Mouse (Mus musculus): Measurements from ENCODE around the gene Cntn4. TPM values are rescaled to one million over a fixed set of nuclear protein-coding genes. Genes with fewer than 3 reads are reported as not detected.
A peak's percentile ranks its signal among the peaks of the same experiment; 100 is the strongest.

The Cntn4 gene
- polyA plus RNA-seq, 1 experiment from 2014 or later = 3.1 TPM

- Histone ChIP-seq H3K27me3 (no peaks in the 10 kb centered on the region), H3K4me2 (peak overlapping the region; percentile 8; the same call in 1 of the 2 replicates), H3K36me3 (no peaks in the 10 kb centered on the region), H3K4me3 (no peak overlapping the region), H3K9ac (no peak overlapping the region), H3K27ac (no peak overlapping the region), H3K4me1 (no peaks in the 10 kb centered on the region), H3K9me3 (no peaks in the 10 kb centered on the region)
- 18% methylated on average over 9 of the region's 9 CpGs for WGBS
- ATAC-seq (ENCODE audit: insufficient number of reproducible peaks, low FRiP score, low TSS enrichment, low read depth) = no peak
These were observed 916.3 kb downstream of the Cntn4 start for GRCm38 (mm10) chr6:106593756-106594155.

DNA sequence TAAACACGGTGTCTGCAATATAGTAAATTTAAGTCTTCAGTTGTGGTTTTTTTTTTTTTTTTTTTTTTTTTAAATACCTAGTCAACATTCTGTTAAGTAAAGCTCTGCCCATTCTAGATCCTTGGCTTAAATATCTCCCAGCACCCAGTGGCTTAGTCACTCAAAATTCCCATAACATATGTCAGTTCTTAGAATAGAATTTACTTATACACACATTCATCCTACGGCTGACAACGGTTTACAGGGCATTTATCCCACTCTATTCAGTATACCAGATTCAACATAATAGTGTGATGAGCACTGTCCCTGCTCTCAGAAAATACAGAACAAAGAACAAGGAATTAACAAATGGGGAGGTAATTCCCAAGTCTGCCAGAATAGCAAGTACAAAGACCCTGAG lies 939.6 kb downstream of the Cntn4 start:
- ATAC-seq (ENCODE audit: insufficient number of reproducible peaks, low FRiP score, low TSS enrichment, low read depth) = no peak
- WGBS = 86% methylated on average over 3 of the region's 3 CpGs

DNA sequence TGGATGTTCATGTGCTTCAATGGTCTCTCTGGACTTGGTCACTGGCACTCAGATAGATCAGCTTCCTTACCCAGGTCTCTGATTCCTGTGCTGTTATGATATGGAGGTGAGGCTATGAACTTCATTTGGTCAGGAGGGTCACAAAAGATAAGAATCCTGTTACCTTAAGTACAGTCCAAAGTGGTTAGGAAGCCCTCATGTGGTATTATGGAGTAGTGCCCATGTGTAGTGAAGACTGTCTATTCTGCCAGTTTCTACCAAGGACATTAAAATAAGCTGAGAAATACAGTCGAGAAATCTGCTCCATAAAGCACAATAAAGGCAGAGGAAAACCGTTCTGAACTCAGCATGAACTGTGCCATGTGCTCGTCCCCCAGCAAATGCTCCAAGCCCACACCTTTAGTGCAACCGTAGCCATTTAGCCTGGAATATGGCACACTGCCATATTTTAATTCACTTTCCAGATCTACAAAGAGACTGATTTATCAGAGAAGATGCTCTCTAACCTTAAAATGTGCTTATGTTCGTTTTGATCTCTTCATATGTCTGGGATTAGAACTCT lies 943.8 kb downstream of the Cntn4 start:
- H3K4me3 ChIP-seq = no peak overlapping the region
- no peak overlapping the region for H3K27ac ChIP-seq
- H3K4me1 ChIP-seq = no peaks in the 10 kb centered on the region
- no peak overlapping the region for H3K4me2 ChIP-seq
- no peaks in the 10 kb centered on the region for H3K27me3 ChIP-seq
- no peaks in the 10 kb centered on the region for H3K36me3 ChIP-seq
- no peaks in the 10 kb centered on the region for H3K9me3 ChIP-seq
- ATAC-seq (ENCODE audit: insufficient number of reproducible peaks, low FRiP score, low TSS enrichment, low read depth) = no peak
- no peak overlapping the region for H3K9ac ChIP-seq
- 41% methylated on average over 5 of the region's 5 CpGs for WGBS

More for the DNA sequence above, 939.6 kb downstream of the Cntn4 start:
- Histone ChIP-seq H3K4me3 (no peak overlapping the region), H3K36me3 (no peaks in the 10 kb centered on the region), H3K4me1 (peaks cover 2% of the 10 kb centered on the region; the same call in 1 of the 2 replicates), H3K27ac (no peak overlapping the region), H3K9ac (no peak overlapping the region), H3K9me3 (no peaks in the 10 kb centered on the region), H3K4me2 (no peak overlapping the region), H3K27me3 (no peaks in the 10 kb centered on the region)

DNA sequence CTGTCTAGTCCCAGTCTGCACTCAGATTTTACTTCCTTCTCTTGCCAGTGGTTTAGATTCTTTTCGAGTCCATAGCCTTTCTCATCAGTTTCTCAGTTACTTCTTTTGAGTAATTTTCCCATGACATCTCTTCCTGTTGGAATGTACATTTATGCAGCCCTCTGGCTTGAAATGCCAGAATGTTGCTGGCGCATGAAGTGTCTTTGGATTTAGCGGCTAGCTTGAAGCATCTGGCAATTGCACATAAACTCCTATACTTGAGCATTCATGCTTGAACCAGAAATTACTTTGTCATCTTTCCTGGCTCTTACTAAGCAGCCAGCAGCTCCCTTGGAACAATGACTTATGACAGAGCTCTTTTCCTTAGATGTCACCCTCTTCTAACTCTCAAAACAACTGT lies 965.6 kb downstream of the Cntn4 start:
- Histone ChIP-seq H3K4me3 (no peak overlapping the region), H3K4me1 (no peaks in the 10 kb centered on the region), H3K9me3 (no peaks in the 10 kb centered on the region), H3K4me2 (no peak overlapping the region), H3K36me3 (no peaks in the 10 kb centered on the region), H3K9ac (no peak overlapping the region), H3K27me3 (no peaks in the 10 kb centered on the region), H3K27ac (no peak overlapping the region)
- 68% methylated on average over 3 of the region's 3 CpGs for WGBS
- no peak for ATAC-seq (ENCODE audit: insufficient number of reproducible peaks, low FRiP score, low TSS enrichment, low read depth)

DNA sequence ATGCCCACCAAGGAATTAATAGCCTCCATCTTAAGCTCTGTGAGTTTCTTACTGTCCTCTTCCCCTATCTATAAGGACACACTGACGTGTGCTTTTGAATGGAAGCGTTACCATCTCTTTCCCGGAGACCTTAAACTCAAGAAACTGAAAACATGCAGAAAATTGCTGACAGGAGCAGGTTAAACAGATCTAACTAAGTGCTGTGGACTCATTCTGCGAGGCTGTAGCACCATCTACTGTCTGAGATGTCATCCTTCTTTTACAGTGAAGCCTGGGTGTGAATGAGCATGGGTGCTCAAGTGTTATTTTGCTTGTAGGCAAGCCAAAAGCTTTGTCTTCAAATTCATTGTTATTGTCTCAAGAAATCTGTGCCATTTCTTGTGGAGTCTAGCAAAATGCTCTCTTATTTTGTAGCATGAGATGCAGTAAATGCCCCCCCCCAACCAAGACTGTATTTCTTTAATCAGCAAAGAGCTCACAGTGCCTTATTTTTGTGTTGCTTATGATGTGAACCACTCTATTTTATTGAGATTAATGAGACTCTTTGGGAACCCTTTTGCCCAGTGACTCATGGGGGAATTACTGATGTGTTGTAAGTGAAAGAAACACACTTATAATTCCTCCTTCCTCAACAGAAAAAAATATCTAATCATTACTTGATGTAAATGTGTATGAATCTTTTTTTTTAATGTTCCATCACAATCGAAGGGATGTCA lies 968.2 kb downstream of the Cntn4 start:
- no peak for ATAC-seq (ENCODE audit: insufficient number of reproducible peaks, low FRiP score, low TSS enrichment, low read depth)
- Histone ChIP-seq H3K9me3 (no peaks in the 10 kb centered on the region), H3K36me3 (no peaks in the 10 kb centered on the region), H3K9ac (no peak overlapping the region), H3K27ac (no peak overlapping the region), H3K4me1 (no peaks in the 10 kb centered on the region), H3K4me3 (no peak overlapping the region), H3K4me2 (no peak overlapping the region), H3K27me3 (no peaks in the 10 kb centered on the region)
- WGBS = 38% methylated on average over 5 of the region's 5 CpGs

GRCm38 (mm10) chr6:106646945-106647344 lies 969.5 kb downstream of the Cntn4 start:
- Histone ChIP-seq H3K27ac (no peak overlapping the region), H3K4me2 (no peak overlapping the region), H3K27me3 (no peaks in the 10 kb centered on the region), H3K9ac (no peak overlapping the region), H3K4me1 (no peaks in the 10 kb centered on the region), H3K9me3 (no peaks in the 10 kb centered on the region), H3K4me3 (no peak overlapping the region), H3K36me3 (no peaks in the 10 kb centered on the region)
- no peak for ATAC-seq (ENCODE audit: insufficient number of reproducible peaks, low FRiP score, low TSS enrichment, low read depth)
- WGBS = 11% methylated on average over 4 of the region's 4 CpGs

- no peaks in the 10 kb centered on the region for H3K9me3 ChIP-seq
- no peak overlapping the region for H3K27ac ChIP-seq
- no peak overlapping the region for H3K4me2 ChIP-seq
- no peak overlapping the region for H3K4me3 ChIP-seq
- H3K27me3 ChIP-seq = no peaks in the 10 kb centered on the region
- H3K9ac ChIP-seq = no peak overlapping the region
- ATAC-seq (ENCODE audit: insufficient number of reproducible peaks, low FRiP score, low TSS enrichment, low read depth) = no peak
- no peaks in the 10 kb centered on the region for H3K4me1 ChIP-seq
- WGBS = 34% methylated on average over 6 of the region's 6 CpGs
- no peaks in the 10 kb centered on the region for H3K36me3 ChIP-seq
These were observed 986.6 kb downstream of the Cntn4 start for GRCm38 (mm10) chr6:106663780-106664651.

DNA sequence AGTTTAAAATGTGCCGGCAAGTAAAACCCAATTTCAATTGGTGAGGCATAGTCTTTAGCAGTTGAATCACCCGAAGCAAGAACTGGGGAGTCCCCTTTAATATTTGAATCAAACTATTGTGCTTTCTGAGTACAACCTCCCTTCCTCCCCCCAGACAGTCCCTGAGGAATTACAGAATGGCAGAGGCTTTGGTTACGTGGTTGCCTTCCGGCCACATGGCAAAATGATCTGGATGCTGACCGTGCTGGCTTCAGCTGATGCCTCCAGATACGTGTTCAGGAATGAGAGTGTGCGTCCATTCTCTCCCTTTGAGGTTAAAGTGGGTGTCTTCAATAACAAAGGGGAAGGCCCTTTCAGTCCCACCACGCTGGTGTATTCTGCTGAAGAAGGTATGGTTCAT lies 998.1 kb downstream of the Cntn4 start:
- Histone ChIP-seq H3K36me3 (no peaks in the 10 kb centered on the region), H3K27ac (no peak overlapping the region), H3K9ac (no peak overlapping the region), H3K4me3 (no peak overlapping the region), H3K4me2 (no peak overlapping the region), H3K4me1 (no peaks in the 10 kb centered on the region), H3K27me3 (no peaks in the 10 kb centered on the region), H3K9me3 (no peaks in the 10 kb centered on the region)
- 75% methylated on average over 8 of the region's 8 CpGs for WGBS
- ATAC-seq (ENCODE audit: insufficient number of reproducible peaks, low FRiP score, low TSS enrichment, low read depth) = no peak

- 74% methylated on average over 3 of the region's 3 CpGs for WGBS
- H3K4me3 ChIP-seq = no peak overlapping the region
- ATAC-seq (ENCODE audit: insufficient number of reproducible peaks, low FRiP score, low TSS enrichment, low read depth) = no peak
- H3K36me3 ChIP-seq = no peaks in the 10 kb centered on the region
- no peak overlapping the region for H3K4me2 ChIP-seq
- no peaks in the 10 kb centered on the region for H3K9me3 ChIP-seq
- no peak overlapping the region for H3K27ac ChIP-seq
- no peaks in the 10 kb centered on the region for H3K4me1 ChIP-seq
- no peaks in the 10 kb centered on the region for H3K27me3 ChIP-seq
- no peak overlapping the region for H3K9ac ChIP-seq
These were observed 1024.5 kb downstream of the Cntn4 start for GRCm38 (mm10) chr6:106701931-106702330.

DNA sequence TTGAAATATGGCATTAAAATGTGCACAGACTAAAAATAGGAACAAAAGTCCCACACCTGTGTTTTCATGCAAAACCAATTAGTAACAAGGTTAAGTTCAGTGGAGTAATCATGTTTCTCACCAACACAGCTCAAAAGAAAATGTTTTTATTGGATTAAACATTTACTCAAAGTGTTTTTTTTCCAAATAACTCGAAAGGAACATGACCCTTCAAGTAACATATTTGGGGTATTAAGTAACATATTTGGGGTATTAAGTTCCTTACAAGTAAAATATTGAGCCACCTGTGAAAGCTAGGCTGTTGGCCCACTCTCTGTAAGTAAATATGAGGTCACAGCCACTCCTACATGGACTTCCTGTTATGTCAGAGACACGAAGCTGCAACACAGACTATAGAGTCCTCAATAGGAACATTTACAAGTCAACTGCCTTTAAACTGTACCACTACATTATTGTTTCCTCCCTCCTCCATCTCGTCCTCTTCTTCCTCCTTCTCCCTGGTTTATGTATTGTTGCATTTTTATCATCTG lies 1028.1 kb downstream of the Cntn4 start:
- ATAC-seq (ENCODE audit: insufficient number of reproducible peaks, low FRiP score, low TSS enrichment, low read depth) = no peak
- WGBS = 39% methylated on average over 3 of the region's 3 CpGs
- no peak overlapping the region for H3K9ac ChIP-seq
- H3K4me3 ChIP-seq = no peak overlapping the region
- no peak overlapping the region for H3K4me2 ChIP-seq
- no peak overlapping the region for H3K27ac ChIP-seq
- H3K4me1 ChIP-seq = no peaks in the 10 kb centered on the region
- H3K27me3 ChIP-seq = no peaks in the 10 kb centered on the region
- H3K36me3 ChIP-seq = no peaks in the 10 kb centered on the region
- H3K9me3 ChIP-seq = no peaks in the 10 kb centered on the region

GRCm38 (mm10) chr6:106725642-106726041 lies 1048.2 kb downstream of the Cntn4 start:
- no peak overlapping the region for H3K4me2 ChIP-seq
- H3K9me3 ChIP-seq = no peaks in the 10 kb centered on the region
- H3K36me3 ChIP-seq = no peaks in the 10 kb centered on the region
- H3K4me3 ChIP-seq = no peak overlapping the region
- no peak overlapping the region for H3K9ac ChIP-seq
- no peak overlapping the region for H3K27ac ChIP-seq
- no peaks in the 10 kb centered on the region for H3K27me3 ChIP-seq
- H3K4me1 ChIP-seq = no peaks in the 10 kb centered on the region
- no peak for ATAC-seq (ENCODE audit: insufficient number of reproducible peaks, low FRiP score, low TSS enrichment, low read depth)
- 86% methylated on average over 4 of the region's 4 CpGs for WGBS

GRCm38 (mm10) chr6:106726078-106726477 lies 1048.6 kb downstream of the Cntn4 start:
- H3K4me1 ChIP-seq = no peaks in the 10 kb centered on the region
- no peak overlapping the region for H3K4me3 ChIP-seq
- no peaks in the 10 kb centered on the region for H3K36me3 ChIP-seq
- no peak overlapping the region for H3K9ac ChIP-seq
- H3K4me2 ChIP-seq = no peak overlapping the region
- no peaks in the 10 kb centered on the region for H3K9me3 ChIP-seq
- H3K27me3 ChIP-seq = no peaks in the 10 kb centered on the region
- 70% methylated on average over 6 of the region's 6 CpGs for WGBS
- no peak for ATAC-seq (ENCODE audit: insufficient number of reproducible peaks, low FRiP score, low TSS enrichment, low read depth)
- H3K27ac ChIP-seq = no peak overlapping the region

Measured in limb, embryonic 15.5 days (tissue).